Mouse (Mus musculus): ENCODE data around the gene Sh3pxd2a.
A peak's percentile ranks its signal among the peaks of the same experiment; 100 is the strongest.

The Sh3pxd2a gene

DNA sequence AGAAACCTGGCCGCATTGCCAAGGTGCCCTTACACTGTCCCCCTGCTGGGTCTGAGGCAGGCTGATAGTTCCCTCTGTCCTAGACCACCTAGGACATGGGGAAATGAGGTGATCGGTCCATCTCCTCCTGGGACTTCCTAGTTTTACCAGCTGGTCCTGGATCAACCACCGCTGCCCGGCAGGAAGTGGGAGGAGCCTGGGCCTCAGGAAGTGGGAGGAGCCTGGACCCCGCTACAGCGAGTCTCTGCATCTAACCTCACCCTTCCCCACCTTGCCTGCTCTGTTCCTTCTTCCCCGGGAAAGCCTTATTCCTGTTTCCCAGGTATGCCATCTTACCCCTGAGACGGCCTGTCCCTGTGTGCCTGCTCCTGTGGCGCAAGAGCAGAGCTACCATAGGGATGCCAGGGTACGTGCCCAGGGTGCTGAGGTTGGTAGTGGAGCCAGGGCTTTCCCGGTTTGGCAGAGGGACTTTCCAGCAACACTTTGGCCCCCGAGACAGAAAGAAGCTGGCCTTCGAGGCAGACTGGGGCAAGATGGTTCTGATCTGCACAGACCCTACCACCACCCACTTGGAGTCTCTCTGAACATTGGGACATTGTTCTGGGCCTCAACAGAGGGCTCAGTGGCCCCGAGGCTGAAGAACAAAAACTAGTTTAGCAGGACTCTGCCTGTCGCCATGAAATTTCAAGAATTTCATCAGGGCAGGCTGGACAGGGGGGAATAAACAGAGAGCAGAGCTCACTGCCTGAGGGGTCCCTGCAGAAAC lies 104.9 kb downstream of the Sh3pxd2a start:
- H3K36me3 ChIP-seq (ENCODE audit: insufficient read depth, low read length) = peaks cover 32% of the 10 kb centered on the region
- TF ChIP-seq POU5F1 (IDR thresholded peaks at IDR 0.05; ENCODE audit: borderline replicate concordance, low read length) (no peak), NANOG (IDR thresholded peaks at IDR 0.05; ENCODE audit: borderline replicate concordance, low read length) (no peak), CTCF (conservative IDR thresholded peaks at IDR 0.05; ENCODE audit: low read length) (no peak)

DNA sequence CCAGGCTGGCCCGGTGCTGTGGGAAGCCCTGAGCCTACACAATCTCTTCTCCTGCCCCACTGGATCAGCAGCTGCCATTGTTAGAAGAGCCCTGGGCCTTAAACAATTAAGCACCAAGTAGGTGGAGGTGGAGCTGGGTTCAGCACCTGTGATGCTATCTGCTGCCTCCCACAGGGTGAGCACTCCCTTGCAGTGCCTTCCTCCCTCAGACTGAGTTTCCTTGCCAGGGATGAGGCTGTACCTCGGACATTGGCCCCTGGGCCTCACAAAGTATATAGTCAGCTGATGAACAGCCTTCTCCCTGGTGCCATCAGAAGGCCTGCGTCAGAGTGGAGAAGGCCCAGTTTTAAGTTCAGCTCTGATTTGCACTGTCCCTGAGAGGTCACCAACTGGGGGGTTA lies 106.9 kb downstream of the Sh3pxd2a start:
- no peak overlapping the region for H3K4me3 ChIP-seq (replicated peaks; ENCODE audit: low read length)
- peaks cover 46% of the 10 kb centered on the region for H3K4me1 ChIP-seq (replicated peaks; ENCODE audit: low read depth, low read length)
- TF ChIP-seq POU5F1 (IDR thresholded peaks at IDR 0.05; ENCODE audit: borderline replicate concordance, low read length) = no peak
- no peak for TF ChIP-seq CTCF (conservative IDR thresholded peaks at IDR 0.05; ENCODE audit: low read length)
- TF ChIP-seq NANOG (IDR thresholded peaks at IDR 0.05; ENCODE audit: borderline replicate concordance, low read length) = no peak
- peaks cover 4% of the 10 kb centered on the region for H3K9me3 ChIP-seq (ENCODE audit: low read length)
- peaks cover 12% of the 10 kb centered on the region for H3K36me3 ChIP-seq (ENCODE audit: insufficient read depth, low read length)
- no peaks in the 10 kb centered on the region for H3K27me3 ChIP-seq (ENCODE audit: insufficient read depth, low read length)

More for the DNA sequence above, 104.9 kb downstream of the Sh3pxd2a start:
- Histone ChIP-seq H3K27me3 (ENCODE audit: insufficient read depth, low read length) (no peaks in the 10 kb centered on the region), H3K4me1 (replicated peaks; ENCODE audit: low read depth, low read length) (peaks cover 49% of the 10 kb centered on the region), H3K4me3 (replicated peaks; ENCODE audit: low read length) (peak overlapping the region; percentile 84), H3K9me3 (ENCODE audit: low read length) (no peaks in the 10 kb centered on the region; the same call in 1 of the 2 replicates)

DNA sequence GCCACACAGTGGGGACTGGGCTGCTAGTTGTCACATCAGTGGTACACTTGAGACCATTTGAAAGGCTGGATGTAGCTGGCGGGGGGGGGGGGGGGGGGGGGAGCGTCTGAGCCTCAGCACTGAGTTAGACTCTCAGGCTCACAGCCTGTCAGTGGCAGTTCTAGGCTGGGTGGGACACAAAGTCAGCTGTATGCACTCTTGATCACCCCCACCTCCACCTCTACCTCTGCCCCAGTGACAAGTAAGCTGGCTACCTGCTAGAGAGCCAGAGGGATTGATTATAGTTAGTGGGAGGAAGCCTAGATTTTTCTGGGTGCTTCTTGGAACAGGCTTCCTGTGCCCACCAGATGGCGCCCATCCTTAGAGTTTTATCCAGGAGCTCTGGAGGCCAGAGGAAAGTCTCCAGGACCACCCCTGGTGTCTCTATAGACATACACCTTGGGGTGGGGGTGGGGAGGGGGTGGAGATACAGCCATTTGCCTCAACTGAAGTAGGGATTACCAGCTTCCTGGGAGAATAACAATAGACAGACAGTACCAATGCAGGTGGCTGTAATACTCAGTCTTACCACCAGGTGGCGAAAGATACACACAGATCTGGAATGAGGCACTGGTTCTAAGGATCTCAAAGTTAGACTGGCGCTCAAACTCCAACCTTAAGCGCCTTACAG lies 107.9 kb downstream of the Sh3pxd2a start:
- H3K36me3 ChIP-seq (ENCODE audit: insufficient read depth, low read length) = 0 out of 2 replicates have a peak, but pooled peaks cover 6% of the 10 kb centered on the region
- no peaks in the 10 kb centered on the region for H3K27me3 ChIP-seq (ENCODE audit: insufficient read depth, low read length)
- H3K9me3 ChIP-seq (ENCODE audit: low read length) = peaks cover 4% of the 10 kb centered on the region
- TF ChIP-seq CTCF (conservative IDR thresholded peaks at IDR 0.05; ENCODE audit: low read length) (peak; percentile 59; the same call in 1 of the 2 replicates), NANOG (IDR thresholded peaks at IDR 0.05; ENCODE audit: borderline replicate concordance, low read length) (no peak)
- H3K4me3 ChIP-seq (replicated peaks; ENCODE audit: low read length) = no peak overlapping the region
- peaks cover 47% of the 10 kb centered on the region for H3K4me1 ChIP-seq (replicated peaks; ENCODE audit: low read depth, low read length)

DNA sequence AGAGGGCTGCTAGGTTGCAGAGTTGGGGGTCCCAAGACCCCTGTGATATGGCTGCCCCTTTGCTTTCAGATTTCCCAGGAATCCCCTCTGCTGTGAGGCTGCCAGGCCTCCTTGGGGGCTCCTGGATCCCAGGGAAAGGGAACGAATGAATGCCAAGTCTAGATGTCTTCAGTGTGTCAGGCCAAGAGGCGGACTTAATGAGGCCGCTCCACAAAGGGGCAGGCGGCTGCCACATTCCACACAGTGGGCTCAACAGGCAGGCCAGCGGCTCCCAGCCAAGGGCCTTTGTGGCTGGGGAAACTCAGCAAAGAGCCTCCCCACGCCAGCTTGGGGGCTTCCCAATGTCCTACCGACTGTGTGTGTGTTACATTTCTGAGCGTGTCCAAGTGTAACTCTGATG lies 109.7 kb downstream of the Sh3pxd2a start:
- peaks cover 4% of the 10 kb centered on the region for H3K9me3 ChIP-seq (ENCODE audit: low read length)
- no peak for TF ChIP-seq NANOG (IDR thresholded peaks at IDR 0.05; ENCODE audit: borderline replicate concordance, low read length)
- no peak for TF ChIP-seq POU5F1 (IDR thresholded peaks at IDR 0.05; ENCODE audit: borderline replicate concordance, low read length)
- TF ChIP-seq CTCF (conservative IDR thresholded peaks at IDR 0.05; ENCODE audit: low read length) = no peak
- H3K36me3 ChIP-seq (ENCODE audit: insufficient read depth, low read length) = 0 out of 2 replicates have a peak, but pooled peaks cover 6% of the 10 kb centered on the region
- peaks cover 50% of the 10 kb centered on the region for H3K4me1 ChIP-seq (replicated peaks; ENCODE audit: low read depth, low read length)
- no peaks in the 10 kb centered on the region for H3K27me3 ChIP-seq (ENCODE audit: insufficient read depth, low read length)
- H3K4me3 ChIP-seq (replicated peaks; ENCODE audit: low read length) = no peak overlapping the region

DNA sequence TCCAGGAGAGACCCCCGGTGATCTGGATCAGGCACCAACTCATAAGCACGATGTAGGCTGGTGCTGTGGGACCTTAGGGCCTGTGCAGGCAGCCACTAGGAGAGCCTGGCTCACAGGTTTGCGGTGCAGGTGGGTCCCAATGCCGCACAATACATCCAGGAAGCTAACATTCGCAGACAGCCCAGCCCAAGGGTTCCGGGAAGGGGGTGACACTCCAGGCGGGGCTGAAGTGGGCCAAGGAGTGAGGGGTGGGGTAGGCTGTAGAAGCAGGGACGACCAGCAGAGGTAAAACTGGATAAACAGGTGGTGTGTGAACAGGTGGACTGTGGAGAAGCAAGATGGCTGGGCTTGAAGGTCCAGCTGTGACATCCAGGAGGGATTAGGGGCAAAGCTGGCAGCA lies 115.2 kb downstream of the Sh3pxd2a start:
- Histone ChIP-seq H3K9me3 (ENCODE audit: low read length) (peaks cover 4% of the 10 kb centered on the region), H3K27me3 (ENCODE audit: insufficient read depth, low read length) (peaks cover 13% of the 10 kb centered on the region), H3K36me3 (ENCODE audit: insufficient read depth, low read length) (no peaks in the 10 kb centered on the region), H3K4me1 (replicated peaks; ENCODE audit: low read depth, low read length) (peaks cover 70% of the 10 kb centered on the region), H3K4me3 (replicated peaks; ENCODE audit: low read length) (peak overlapping the region; percentile 70)
- TF ChIP-seq POU5F1 (IDR thresholded peaks at IDR 0.05; ENCODE audit: borderline replicate concordance, low read length) (no peak), NANOG (IDR thresholded peaks at IDR 0.05; ENCODE audit: borderline replicate concordance, low read length) (no peak), CTCF (conservative IDR thresholded peaks at IDR 0.05; ENCODE audit: low read length) (no peak)

DNA sequence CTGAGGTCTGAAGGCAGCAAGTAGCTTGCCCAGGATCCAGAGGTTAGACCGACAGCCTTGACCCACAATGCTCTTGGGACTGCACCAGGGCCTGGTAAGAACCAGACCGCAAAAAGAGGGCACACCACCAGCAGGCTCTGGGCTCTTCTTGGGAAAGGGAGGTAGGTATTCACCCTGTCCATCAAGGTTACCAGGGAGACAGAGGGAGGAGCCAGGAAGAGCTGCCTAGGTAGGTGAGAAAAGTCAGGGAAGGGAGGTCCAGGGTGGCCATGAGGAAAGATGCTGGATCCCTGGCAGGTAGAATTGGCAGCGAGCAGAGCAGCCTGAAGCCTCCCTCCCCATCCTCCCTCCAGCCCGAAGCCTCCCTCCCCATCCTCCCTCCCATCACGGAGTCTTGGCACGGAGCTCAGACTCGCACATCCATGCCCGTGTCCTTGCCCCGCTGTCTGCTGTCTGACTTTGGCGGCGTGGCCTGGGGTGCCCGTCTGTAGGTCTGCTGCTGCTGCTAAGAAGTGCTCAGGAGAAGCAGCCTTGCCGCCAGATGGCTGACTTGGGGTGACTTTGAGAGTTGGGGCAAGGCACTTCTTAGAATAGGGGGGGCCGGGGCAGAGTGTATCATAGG lies 115.7 kb downstream of the Sh3pxd2a start:
- H3K4me3 ChIP-seq (replicated peaks; ENCODE audit: low read length) = peak overlapping the region; percentile 70
- TF ChIP-seq POU5F1 (IDR thresholded peaks at IDR 0.05; ENCODE audit: borderline replicate concordance, low read length) (no peak), CTCF (conservative IDR thresholded peaks at IDR 0.05; ENCODE audit: low read length) (no peak), NANOG (IDR thresholded peaks at IDR 0.05; ENCODE audit: borderline replicate concordance, low read length) (no peak)
- peaks cover 74% of the 10 kb centered on the region for H3K4me1 ChIP-seq (replicated peaks; ENCODE audit: low read depth, low read length)
- no peaks in the 10 kb centered on the region for H3K9me3 ChIP-seq (ENCODE audit: low read length)
- H3K36me3 ChIP-seq (ENCODE audit: insufficient read depth, low read length) = no peaks in the 10 kb centered on the region
- H3K27me3 ChIP-seq (ENCODE audit: insufficient read depth, low read length) = peaks cover 18% of the 10 kb centered on the region

DNA sequence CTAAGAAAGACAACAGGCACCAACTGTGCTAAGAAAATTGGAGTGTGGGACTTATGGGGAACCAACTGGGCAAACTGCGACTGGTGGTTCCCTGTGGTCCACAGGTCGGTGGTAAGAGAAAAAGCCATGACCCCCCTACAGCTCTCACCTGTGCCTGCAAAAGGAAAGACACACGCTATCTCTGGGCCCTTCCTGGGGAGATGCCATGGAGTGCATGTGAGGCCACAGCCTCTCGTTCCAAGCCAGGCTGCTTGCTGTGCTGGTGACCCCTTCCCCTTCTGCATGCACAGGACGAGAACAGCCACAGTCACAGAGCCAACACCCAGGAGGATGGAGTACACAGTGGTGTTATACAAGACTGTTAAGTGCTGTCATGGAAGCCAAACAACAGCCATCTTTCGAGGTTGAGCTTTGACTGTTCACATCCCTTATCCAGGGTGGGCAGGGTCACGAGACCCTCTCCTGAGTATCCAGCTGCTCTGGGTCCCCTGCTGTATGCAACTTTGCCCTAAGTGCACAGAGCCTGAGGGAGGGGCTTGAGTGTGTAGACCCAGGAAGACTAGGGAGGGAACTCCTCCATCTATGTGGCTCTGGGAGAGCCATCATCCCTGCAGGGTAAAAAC lies 117.1 kb downstream of the Sh3pxd2a start:
- Histone ChIP-seq H3K36me3 (ENCODE audit: insufficient read depth, low read length) (no peaks in the 10 kb centered on the region), H3K9me3 (ENCODE audit: low read length) (no peaks in the 10 kb centered on the region), H3K27me3 (ENCODE audit: insufficient read depth, low read length) (peaks cover 30% of the 10 kb centered on the region), H3K4me3 (replicated peaks; ENCODE audit: low read length) (no peak overlapping the region), H3K4me1 (replicated peaks; ENCODE audit: low read depth, low read length) (peaks cover 86% of the 10 kb centered on the region)
- TF ChIP-seq CTCF (conservative IDR thresholded peaks at IDR 0.05; ENCODE audit: low read length) (no peak), NANOG (IDR thresholded peaks at IDR 0.05; ENCODE audit: borderline replicate concordance, low read length) (no peak), POU5F1 (IDR thresholded peaks at IDR 0.05; ENCODE audit: borderline replicate concordance, low read length) (no peak)

DNA sequence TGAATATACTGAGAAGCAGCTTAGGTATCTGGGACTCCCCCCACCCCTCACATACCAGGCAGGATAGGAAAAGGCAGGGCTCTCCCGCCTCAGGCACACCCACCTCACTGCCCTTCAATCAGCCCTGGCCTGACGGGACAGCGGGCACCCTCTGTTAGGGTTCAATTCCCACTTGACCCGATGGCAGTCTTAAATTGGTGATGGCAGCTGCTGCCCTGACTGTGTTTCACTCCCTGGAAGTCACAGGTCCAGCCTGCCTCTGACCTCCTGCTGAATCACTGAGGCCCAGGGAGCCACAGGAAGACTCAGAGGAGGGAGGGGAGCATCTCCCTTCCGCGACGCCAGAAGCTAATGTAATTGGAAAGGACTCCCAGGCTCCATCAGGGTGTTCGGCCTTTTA lies 117.6 kb downstream of the Sh3pxd2a start:
- Histone ChIP-seq H3K36me3 (ENCODE audit: insufficient read depth, low read length) (no peaks in the 10 kb centered on the region), H3K4me3 (replicated peaks; ENCODE audit: low read length) (no peak overlapping the region), H3K4me1 (replicated peaks; ENCODE audit: low read depth, low read length) (peaks cover 89% of the 10 kb centered on the region), H3K9me3 (ENCODE audit: low read length) (no peaks in the 10 kb centered on the region), H3K27me3 (ENCODE audit: insufficient read depth, low read length) (peaks cover 34% of the 10 kb centered on the region)
- no peak for TF ChIP-seq POU5F1 (IDR thresholded peaks at IDR 0.05; ENCODE audit: borderline replicate concordance, low read length)
- TF ChIP-seq CTCF (conservative IDR thresholded peaks at IDR 0.05; ENCODE audit: low read length) = no peak
- no peak for TF ChIP-seq NANOG (IDR thresholded peaks at IDR 0.05; ENCODE audit: borderline replicate concordance, low read length)
